Mouse (Mus musculus) liver, postnatal 0 days (tissue): Measurements from ENCODE around the gene Vmn1r14.

ENCODE experiments used
- CTCF ChIP-seq: sonication (generic); IDR thresholded peaks from 2 replicates; pipeline ENCODE4 v1.5.1; 2016; ENCODE audit warnings: antibody characterized with exemption, low read depth
- EP300 ChIP-seq: IDR thresholded peaks from 2 replicates; pipeline ENCODE4 v1.6.1; 2016; ENCODE audit warnings: antibody characterized with exemption, low read depth, mild to moderate bottlenecking

GRCm38 (mm10) chr6:57272517-57272916 lies 41.0 kb downstream of the Vmn1r14 start:
- TF ChIP-seq CTCF (no peak), EP300 (no peak)
